Mouse (Mus musculus) heart, postnatal 0 days (tissue): ENCODE data around the gene Gm49337. TPM values are rescaled to one million over a fixed set of nuclear protein-coding genes. Genes with fewer than 3 reads are reported as not detected.

Experiments
- ATAC-seq: fragments of 200-750 bp; cut with Nextera tagmentation; 2 replicates; pipeline ENCODE4 v1.8.0; 2017; ENCODE audit warnings: low read depth, moderate number of reproducible peaks, moderate library complexity; ENCODE audit not compliant: insufficient read depth
- DNase-seq: peaks from one replicate; pipeline ENCODE4 v3.0.0-alpha.2; 2016; ENCODE audit warnings: low spot score
- H3K27ac ChIP-seq: fragments of 300-500 bp; sonication (generic); 2 replicates; pipeline ENCODE4 v1.5.1; 2014; ENCODE audit warnings: low read depth, mild to moderate bottlenecking
- H3K27me3 ChIP-seq: fragments of 300-500 bp; sonication (generic); 2 replicates; pipeline ENCODE4 v1.6.1; 2014; ENCODE audit warnings: low read length, mixed read lengths; ENCODE audit not compliant: control insufficient read depth, insufficient read depth
- H3K36me3 ChIP-seq: fragments of 300-500 bp; sonication (generic); replicated peaks from 2 replicates; pipeline ENCODE4 v1.6.1; 2014; ENCODE audit warnings: low read length, mixed read lengths; ENCODE audit not compliant: control insufficient read depth, insufficient read depth
- H3K4me1 ChIP-seq: fragments of 300-500 bp; sonication (generic); 2 replicates; pipeline ENCODE4 v1.6.1; 2014; ENCODE audit warnings: antibody characterized with exemption; ENCODE audit not compliant: control insufficient read depth, insufficient read depth
- H3K4me2 ChIP-seq: fragments of 300-500 bp; sonication (generic); 2 replicates; pipeline ENCODE4 v1.6.1; 2014; ENCODE audit warnings: low read depth, mild to moderate bottlenecking, low read length, moderate library complexity
- H3K4me3 ChIP-seq: fragments of 300-500 bp; sonication (generic); 2 replicates; pipeline ENCODE4 v1.5.1; 2014; ENCODE audit warnings: low read depth, low read length
- H3K9ac ChIP-seq: fragments of 300-500 bp; sonication (generic); replicated peaks from 2 replicates; pipeline ENCODE4 v1.6.1; 2014; ENCODE audit warnings: low read depth, low read length, mixed read lengths
- H3K9me3 ChIP-seq: fragments of 300-500 bp; sonication (generic); replicated peaks from 2 replicates; pipeline ENCODE4 v1.6.1; 2016; ENCODE audit warnings: low read length; ENCODE audit not compliant: control insufficient read depth
- CTCF ChIP-seq: IDR thresholded peaks from 2 replicates; pipeline ENCODE4 v1.5.1; 2016; ENCODE audit warnings: antibody characterized with exemption, control low read depth, low read depth
- EP300 ChIP-seq: IDR thresholded peaks from 2 replicates; pipeline ENCODE4 v1.6.1; 2016; ENCODE audit warnings: antibody characterized with exemption, low read depth
- WGBS: fragments of 180-500 bp; shearing (Covaris S2); extraction: QIAGEN DNeasy Blood & Tissue Kit; methylation state at CpG from one replicate; pipeline ENCODE4 v1.1.7; 2014; 5-methylcytosine and 5-hydroxymethylcytosine counted together
- polyA plus RNA-seq: library from polyadenylated mRNA; unstranded; fragments of >200 nt; fragmentation: Nextera tagmentation; extraction: Ambion mirVana; gene quantifications from 2 replicates; pipeline ENCODE4 v1.2.1, GENCODE M21; 2015
- total RNA-seq: library from RNA; depleted of rRNA; stranded (reverse); fragments of >200 nt; gene quantifications from 2 replicates; pipeline ENCODE4 v1.2.3, GENCODE M21; 2014; ENCODE audit warnings: low replicate concordance

Gene Gm49337
- total and polyA plus RNA-seq, 2 experiments from 2014 or later: not detected

DNA sequence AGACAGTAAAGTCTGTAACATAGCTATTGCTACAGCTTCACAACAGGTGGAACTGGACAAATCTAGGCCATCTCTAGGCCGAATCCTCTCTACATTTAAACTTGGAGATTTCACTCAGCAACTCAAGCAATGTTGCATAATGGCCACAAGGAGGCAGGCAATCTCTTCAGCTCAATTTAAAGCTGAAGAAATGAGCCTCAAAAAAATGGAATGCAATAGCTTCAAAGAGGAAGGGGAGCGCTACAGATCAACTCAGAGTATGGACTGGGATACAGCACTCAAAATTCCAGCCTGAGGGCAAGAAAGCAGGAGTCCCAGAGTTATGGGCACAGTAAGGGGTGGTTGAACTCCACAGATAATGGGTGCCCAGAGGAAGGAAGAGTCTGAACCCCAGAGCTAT lies 38.2 kb upstream of the Gm49337 start:
- TF ChIP-seq EP300 (no peak), CTCF (peak; percentile 88)
- WGBS: 35% methylated on average over 2 of the region's 2 CpGs
- Histone ChIP-seq H3K36me3 (no peaks in the 10 kb centered on the region), H3K4me2 (no peak overlapping the region), H3K4me1 (no peaks in the 10 kb centered on the region), H3K9ac (no peak overlapping the region), H3K4me3 (no peak overlapping the region), H3K27ac (no peak overlapping the region), H3K27me3 (no peaks in the 10 kb centered on the region), H3K9me3 (no peaks in the 10 kb centered on the region)
- ATAC-seq (no peak), DNase-seq (peak; percentile 75)

DNA sequence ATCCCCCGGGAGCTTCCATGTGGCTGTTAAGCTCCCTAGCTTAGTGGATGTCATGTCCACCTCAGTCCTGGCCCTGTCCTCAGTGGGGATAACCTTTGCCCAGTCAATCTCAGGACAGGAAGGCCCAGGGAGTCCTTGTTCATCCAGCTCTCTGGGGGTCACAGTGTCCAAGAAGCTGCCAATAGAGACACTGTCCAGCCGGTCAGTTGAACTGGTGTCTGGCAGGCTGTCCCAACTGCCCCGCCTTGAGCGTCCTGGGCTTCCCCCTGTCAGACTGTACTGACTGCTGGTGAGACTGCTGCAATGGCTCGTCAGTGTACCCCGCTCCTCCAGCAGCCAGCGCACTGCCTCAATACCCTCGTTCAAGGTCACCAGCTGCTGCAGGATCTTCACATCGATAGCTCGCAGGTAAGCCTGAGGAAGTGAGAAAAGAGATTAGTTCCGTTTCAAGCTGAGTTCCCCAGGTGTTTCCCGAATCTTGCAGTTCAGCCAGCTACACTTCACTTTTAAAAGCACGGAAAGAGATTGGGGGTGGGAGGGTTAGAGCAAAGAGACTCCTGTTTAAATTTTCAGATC lies 35.7 kb upstream of the Gm49337 start:
- Histone ChIP-seq H3K4me2 (no peak overlapping the region), H3K9ac (no peak overlapping the region), H3K36me3 (no peaks in the 10 kb centered on the region), H3K9me3 (no peaks in the 10 kb centered on the region), H3K27me3 (no peaks in the 10 kb centered on the region), H3K27ac (no peak overlapping the region), H3K4me1 (no peaks in the 10 kb centered on the region), H3K4me3 (no peak overlapping the region)
- TF ChIP-seq CTCF (no peak), EP300 (no peak)
- DNase-seq (no peak), ATAC-seq (no peak)
- WGBS: 39% methylated on average over 13 of the region's 13 CpGs

DNA sequence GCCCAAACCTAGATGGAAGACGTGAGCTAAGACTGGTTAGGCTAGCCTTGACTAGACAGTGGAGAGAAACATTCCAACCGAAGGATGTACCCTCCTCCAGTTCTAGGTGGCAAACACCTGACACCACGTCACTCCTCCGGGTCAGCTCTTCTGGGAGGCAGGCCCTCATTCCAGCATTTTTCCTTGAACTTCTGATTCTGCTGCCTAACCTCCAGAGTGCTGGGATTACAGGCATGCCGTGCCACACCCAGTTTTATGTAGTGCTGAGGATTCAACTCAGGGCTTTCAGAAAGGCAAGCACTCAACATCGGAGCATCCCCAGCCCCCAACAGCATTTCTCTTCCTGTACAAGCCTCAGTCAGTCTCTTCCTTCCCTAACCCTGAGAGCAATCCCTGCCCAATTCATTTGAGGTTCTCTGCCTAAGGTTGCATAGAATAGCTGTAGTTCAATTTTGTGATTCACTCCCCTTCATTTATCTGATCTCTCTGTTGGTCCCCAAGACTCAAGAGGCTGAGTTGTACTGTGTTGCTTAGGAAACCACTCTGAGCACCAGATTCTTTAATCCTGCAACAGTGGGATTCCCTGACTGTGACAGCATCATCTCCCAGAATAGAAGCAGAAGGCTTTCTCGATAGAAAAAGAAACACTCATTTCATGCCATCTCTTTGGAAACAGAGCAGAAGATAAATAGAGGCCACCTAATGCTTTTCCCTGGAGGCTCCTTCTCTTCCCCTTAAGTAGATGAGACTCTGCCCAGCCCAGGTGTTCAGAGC lies 32.2 kb upstream of the Gm49337 start:
- ATAC-seq: no peak
- Histone ChIP-seq H3K4me1 (peaks cover 18% of the 10 kb centered on the region; the same call in 1 of the 2 replicates), H3K36me3 (no peaks in the 10 kb centered on the region), H3K27ac (no peak overlapping the region), H3K4me2 (no peak overlapping the region), H3K9me3 (no peaks in the 10 kb centered on the region), H3K9ac (no peak overlapping the region), H3K27me3 (0 out of 2 replicates have a peak, but pooled peaks cover 2% of the 10 kb centered on the region), H3K4me3 (no peak overlapping the region)
- no peak for TF ChIP-seq EP300
- TF ChIP-seq CTCF: no peak
- no peak for DNase-seq
- WGBS: 72% methylated on average over 7 of the region's 7 CpGs

DNA sequence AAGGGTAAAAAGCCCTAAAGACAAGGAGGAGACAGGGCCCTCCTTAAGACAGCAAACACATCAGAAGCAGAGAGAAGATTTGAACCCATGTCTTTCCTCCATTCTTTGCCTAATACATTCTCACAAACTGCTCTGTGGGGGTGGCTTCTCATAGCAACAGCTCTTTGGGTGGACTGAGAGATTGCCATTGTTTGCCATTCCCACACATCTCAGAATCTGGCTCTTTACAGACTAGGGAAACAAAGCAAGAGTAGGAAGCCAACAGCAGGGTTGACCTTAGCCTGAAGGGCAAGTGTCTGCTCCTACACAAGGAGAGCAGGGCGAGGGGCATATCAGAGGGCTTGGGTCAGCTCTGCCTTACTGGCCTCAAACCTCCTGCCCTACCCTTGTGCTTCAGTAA lies 31.4 kb upstream of the Gm49337 start:
- H3K9ac ChIP-seq: no peak overlapping the region

DNA sequence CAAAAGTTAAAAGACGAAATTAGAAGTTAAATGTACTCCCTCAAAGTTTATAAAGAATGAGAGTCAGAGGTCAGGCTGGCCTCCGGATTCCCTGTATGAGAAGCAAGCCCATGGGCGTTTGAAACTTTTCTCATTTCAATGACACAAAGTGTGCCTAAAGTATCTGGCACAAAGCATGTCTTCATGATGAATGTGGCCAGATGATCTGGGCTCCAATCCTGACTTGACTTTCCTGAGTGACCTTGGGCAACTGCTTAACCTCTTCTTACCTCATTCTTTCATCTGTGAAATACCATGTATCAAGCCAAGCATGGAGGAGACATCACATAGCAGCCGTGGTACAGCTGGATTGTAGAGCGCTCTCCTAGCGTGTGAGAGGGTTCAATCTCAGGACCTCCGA lies 30.9 kb upstream of the Gm49337 start:
- Histone ChIP-seq H3K4me1 (peaks cover 18% of the 10 kb centered on the region; the same call in 1 of the 2 replicates), H3K4me3 (no peak overlapping the region), H3K9ac (no peak overlapping the region), H3K27me3 (0 out of 2 replicates have a peak, but pooled peaks cover 2% of the 10 kb centered on the region), H3K36me3 (no peaks in the 10 kb centered on the region), H3K27ac (no peak overlapping the region), H3K9me3 (no peaks in the 10 kb centered on the region), H3K4me2 (no peak overlapping the region)
- ATAC-seq: no peak
- DNase-seq: no peak
- TF ChIP-seq EP300 (no peak), CTCF (no peak)
- 85% methylated on average over 7 of the region's 7 CpGs for WGBS

More for the DNA sequence above, 31.4 kb upstream of the Gm49337 start:
- Histone ChIP-seq H3K27me3 (0 out of 2 replicates have a peak, but pooled peaks cover 2% of the 10 kb centered on the region), H3K4me1 (peaks cover 18% of the 10 kb centered on the region; the same call in 1 of the 2 replicates), H3K4me3 (no peak overlapping the region), H3K27ac (no peak overlapping the region), H3K9me3 (no peaks in the 10 kb centered on the region), H3K36me3 (no peaks in the 10 kb centered on the region), H3K4me2 (no peak overlapping the region)
- TF ChIP-seq CTCF (no peak), EP300 (no peak)
- DNase-seq (no peak), ATAC-seq (no peak)
- 82% methylated on average over 1 of the region's 1 CpGs for WGBS
